Mouse (Mus musculus) fat pad, adult 2 months (tissue): ENCODE results near the gene Ldb2.

Experiments
- DNase-seq: peaks from one replicate; pipeline ENCODE4 v3.0.0-alpha.2; 2011; ENCODE audit warnings: low read depth, low spot score; ENCODE audit errors: extremely low read depth

Gene Ldb2

DNA sequence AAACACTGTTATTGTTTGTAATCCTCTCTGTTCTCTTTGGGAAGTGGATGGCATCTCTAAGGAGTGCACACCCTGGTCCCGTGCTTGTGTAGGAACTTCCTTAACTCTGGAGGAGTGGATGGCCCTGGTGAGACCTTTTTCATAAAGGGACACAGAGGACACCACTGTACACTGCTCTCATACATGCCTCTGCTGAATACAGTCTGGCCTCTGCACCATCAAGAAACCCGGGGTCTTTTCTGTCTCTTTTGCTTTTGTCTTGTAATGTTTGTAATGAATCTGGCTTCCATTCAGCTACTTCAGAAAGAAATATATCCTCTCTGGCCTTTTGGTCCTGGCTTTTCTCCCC is 152.7 kb downstream of the Ldb2 start:
- DNase-seq, result no peak

DNA sequence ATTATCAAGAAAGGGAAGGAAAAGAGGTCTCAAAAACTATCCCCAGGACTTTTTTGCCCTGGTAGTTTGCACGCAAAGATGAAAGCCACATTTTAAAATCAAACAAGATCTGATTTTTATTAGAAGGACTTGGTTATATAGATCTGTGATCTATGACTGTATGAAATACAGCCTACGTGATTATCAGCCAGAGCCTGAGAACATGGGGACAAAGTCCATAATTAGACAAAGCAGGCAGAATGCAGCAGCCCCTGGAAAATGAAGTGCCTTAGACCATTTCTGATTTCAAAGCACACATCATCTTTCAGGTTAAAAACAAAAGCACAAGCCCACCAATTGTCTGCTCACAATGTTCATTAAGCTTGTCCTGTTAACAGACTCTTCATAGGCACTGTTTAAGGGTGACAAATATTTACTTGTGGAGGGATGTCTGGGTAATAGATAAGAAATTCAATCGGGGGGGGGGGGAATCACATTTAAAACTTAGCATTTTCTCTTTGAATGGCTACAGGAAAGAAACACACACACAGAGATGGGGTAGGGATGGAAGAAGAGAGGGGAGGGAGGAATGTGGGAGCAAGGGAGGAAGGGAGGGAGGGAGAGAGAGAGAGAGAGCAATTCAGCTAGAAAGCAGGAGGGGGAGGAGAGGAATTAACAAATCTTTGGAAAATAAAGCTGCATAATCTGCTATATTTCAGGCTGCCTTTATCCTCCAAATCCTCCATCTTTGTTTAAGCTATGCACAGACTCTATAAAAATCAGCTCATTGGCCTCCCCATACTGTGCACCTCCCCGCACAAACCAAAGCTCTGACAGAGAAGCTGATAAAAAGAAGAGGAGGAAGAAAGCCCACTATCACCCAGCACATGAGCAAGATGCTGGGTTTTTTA is 153.3 kb downstream of the Ldb2 start:
- DNase-seq, result no peak

DNA sequence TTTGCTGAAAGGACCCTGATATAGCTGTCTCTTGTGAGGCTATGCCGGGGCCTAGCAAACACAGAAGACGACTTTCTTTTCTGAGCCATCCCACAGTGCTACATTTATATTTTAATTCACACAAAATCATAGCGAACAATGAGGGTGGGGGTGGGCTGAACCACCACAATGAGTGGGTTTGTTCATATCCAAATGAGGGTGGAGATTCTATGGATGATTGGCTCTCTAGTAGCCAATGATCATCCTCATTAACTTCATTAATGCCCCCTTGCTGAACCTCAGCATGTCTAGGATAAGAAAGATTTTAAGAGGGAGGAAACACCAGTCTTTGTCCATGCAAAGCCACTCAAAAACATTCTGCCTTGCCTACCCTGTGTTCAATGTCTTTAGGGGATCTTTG is 156.4 kb downstream of the Ldb2 start:
- DNase-seq, result no peak

DNA sequence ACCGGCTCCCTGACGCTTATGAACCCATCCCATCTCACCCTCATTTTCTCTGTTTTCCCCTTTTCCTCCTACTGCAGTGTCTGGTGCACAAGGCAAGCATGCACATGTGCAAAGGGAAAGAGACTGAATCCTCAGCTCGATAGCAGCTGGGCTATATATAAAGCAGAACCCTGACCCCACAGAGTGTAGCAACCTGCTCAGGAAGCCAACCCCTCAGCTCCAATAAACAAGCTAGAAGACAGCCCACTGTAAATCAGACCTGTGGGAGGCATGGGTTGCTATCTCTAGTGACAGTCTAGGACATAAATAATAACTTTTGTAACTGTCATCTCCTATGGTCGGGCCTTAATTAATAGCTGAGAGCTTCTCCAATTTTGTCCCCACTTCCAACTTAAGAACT is 158.4 kb downstream of the Ldb2 start:
- no peak for DNase-seq

DNA sequence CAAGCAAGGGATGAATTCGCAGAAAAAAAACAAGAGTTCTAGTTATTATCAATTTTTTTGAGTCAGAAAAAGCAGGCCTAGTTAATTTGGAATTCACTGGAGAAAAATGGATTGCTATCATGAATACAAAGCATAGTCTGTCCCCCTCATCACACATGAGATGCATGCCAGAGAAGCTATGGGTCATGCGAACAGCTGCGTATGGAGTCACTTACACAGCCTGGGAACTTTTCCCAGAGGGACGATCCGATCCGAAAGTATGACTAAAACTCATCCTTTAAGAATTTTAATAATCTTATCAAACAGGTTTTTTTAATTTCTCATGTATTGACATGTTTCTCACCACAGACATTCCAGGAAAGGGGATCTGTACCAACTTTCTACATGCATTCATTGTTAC is 163.9 kb downstream of the Ldb2 start:
- no peak for DNase-seq

DNA sequence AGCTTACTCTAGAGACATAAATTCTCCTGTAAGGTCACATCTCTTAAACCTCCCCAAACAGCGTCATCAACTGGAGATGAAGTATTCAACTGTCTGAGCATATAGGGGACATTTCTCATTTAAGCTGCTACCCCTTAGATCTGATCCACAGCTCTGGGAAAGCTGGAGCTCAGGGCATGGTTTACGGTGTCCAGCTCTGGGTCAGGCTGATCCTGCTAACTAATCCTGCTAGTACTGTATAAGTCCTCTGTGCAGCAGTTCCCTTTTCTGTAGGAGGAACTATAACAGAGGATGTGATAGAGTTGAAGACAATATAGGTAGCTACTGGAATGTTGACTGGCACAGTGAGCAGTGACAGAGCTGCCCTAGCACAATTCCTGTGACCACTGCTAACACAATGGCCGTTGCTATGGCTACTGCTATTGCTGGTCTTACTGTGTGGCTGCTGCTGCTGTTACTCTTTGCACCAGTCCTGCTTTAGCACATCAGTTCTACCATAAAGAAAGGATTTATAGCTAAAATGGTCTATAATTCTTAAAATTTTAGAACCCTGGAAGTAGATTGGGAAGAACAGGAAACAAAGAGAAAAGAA is 170.3 kb downstream of the Ldb2 start:
- no peak for DNase-seq

GRCm38 (mm10) chr5:44627487-44627886 is 172.0 kb downstream of the Ldb2 start:
- no peak for DNase-seq

DNA sequence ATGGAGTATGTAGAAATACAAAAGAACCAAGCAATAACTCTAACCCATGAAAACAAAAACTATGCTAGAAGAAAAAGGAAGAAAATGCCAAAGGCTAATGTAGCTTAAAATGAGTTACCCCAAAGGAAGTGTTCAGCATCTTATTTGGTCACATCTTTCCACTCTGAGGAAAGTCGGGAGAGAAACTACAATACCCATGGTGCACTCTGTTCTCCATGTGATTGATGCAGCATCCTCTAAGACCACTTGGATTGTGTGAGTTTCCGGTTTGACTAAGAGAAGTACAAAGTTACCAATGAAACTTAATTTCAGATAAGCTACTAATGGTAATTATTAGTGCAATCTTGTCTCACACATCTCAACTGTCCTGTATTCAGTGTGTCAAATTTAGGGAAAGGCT is 172.6 kb downstream of the Ldb2 start:
- no peak for DNase-seq

DNA sequence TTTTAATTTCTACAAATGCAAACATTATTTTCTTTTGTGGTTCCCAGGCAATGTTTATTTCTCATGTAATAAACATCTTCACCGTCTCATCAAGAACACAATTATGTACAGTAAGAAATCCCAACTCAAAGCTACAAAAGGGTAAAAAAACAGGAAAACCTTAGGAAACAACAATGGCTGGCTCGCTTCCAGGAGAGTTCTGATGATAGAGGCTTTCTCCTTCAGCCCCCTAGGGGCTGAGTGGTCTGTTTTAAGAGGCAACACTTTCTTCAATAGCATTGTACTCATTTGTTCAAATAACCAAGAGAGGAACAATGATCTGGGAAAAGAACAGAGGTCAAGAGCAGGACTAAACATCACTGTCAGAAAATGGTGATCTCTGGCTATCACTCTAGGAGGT is 173.4 kb downstream of the Ldb2 start:
- DNase-seq, result no peak

GRCm38 (mm10) chr5:44615677-44616076 is 183.8 kb downstream of the Ldb2 start:
- DNase-seq, result no peak

DNA sequence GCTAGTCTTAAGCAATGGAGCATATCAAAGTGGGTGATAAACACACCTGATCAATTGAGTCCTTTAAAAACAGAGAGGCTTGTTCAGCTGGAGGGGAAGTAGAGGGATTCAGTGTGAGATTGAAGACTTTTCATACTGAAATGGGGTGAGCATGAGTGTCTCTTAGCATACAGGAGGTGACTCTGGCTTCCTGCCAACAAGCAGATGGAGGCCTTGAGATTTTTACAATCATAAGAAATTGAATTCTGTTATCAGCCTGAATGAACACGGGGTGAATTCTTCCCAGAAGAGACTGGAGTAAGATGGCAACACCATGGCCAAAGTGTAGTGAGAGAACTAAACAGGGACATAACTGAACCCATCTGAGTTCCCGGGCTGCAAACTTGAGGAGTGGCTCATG is 190.6 kb downstream of the Ldb2 start:
- no peak for DNase-seq

- DNase-seq, result no peak
Observed at GRCm38 (mm10) chr5:44601340-44601739, 198.1 kb downstream of the Ldb2 start.

DNA sequence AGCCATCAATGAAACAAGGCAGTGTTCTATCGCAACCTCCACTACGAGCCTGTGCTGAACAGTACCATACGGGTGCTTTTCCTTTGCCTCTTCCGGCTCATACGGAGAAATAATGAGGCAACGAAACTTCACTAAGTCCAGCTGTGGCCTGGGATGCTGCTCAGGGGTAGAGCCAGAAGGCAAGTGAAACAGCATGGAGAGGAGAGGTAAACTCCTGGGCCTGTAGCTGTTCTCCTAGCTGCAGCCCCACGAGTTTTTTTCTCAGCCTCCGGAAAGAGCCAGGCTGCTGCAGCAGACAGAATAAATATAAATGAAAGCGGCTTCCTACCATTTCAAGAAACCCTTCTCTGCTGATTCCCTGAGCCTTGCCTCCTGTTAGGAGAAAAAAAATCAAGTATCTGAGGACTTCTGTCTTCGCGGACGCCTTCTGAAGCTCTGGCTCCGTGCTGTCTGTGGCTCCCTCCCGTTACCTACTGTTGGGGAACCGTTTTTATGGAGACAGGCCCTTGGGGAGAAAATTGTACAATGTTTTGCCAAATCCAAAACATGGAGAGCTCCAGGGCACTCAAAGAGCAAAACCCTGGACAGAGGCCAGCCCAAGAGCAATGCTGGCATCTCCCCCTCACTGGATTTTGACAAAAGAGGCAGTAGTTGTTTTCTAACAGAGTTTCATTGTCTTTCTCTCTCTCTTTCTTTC is 205.8 kb downstream of the Ldb2 start:
- DNase-seq, result no peak

- DNase-seq, result no peak
Observed at GRCm38 (mm10) chr5:44590750-44591149, 208.7 kb downstream of the Ldb2 start.

- DNase-seq, result no peak
Observed at GRCm38 (mm10) chr5:44589318-44589717, 210.2 kb downstream of the Ldb2 start.

GRCm38 (mm10) chr5:44586571-44586970 is 212.9 kb downstream of the Ldb2 start:
- DNase-seq, result no peak

DNA sequence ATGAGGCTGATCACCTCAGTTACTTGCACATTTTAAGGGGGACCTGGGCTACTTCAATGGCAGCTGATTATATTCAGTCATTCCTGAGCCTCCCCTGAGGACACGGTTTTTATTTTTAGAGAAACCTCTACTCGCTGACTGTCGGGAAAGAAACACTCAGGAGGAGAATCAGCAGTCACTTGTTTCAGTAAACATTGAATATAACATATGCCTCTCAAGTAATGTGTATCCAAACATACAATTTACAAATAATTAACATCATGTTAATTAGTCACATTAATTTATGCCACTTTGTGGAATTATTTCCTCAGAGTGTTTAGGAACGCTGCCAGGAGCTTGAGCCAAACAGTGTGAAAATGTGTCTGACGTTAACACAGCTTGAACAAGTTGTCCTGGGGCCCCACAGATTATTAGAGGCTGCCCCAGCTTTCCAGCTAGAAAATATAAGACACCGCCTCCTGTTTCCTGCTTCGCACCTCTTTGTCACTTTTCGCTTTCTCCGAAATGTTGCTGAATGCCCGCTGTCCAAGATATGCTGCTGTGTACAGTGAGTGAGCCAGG is 219.5 kb downstream of the Ldb2 start:
- no peak for DNase-seq

DNA sequence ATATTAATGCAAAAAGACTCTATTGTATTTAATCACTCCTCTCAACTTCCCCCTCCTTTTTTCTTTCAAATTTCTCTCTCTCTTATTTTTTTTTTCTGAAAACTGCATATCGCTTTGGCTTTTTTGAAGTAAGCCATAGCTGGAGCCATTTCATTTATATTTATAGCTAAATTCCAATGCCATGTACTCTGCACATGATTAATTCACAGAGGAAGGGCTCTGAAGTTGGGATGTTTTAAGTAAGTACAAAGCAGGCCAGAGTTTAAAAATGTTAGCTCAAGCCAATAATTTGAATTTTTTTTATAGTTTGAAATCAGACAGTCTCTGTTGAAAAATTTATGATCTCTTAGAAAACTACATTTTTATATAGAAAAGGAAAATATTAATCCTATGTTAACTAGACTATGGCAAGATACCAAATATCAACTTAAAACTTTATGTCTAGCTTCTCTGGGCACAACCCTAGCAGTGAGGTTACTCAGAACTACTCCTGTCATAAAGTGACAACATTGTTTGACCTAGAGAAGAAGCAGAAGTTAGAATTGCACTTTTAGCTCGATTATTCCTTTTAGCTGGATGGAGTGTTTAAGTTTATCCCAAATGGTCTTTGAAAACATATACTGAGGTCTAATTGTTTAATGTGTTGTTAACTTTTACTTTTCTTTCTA is 222.7 kb downstream of the Ldb2 start:
- DNase-seq, result no peak

DNA sequence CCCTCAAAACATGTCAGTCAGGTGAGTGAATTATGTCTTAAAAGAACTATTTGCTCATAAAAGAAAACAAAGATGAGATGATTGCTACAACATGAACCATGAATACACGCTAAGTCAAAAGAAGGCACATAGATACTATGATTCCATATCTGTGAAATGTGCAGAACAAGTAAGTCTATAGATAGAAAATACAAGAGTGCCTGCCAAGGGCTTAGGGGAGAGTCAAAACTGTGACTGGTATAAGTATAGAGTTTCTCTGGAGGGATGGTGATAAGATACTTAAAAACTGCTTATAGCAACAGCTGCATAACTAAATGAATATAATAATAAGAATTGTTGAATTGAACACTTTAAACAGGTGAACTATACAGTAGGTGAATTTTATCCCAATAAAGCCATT is 224.8 kb downstream of the Ldb2 start:
- DNase-seq, result no peak

DNA sequence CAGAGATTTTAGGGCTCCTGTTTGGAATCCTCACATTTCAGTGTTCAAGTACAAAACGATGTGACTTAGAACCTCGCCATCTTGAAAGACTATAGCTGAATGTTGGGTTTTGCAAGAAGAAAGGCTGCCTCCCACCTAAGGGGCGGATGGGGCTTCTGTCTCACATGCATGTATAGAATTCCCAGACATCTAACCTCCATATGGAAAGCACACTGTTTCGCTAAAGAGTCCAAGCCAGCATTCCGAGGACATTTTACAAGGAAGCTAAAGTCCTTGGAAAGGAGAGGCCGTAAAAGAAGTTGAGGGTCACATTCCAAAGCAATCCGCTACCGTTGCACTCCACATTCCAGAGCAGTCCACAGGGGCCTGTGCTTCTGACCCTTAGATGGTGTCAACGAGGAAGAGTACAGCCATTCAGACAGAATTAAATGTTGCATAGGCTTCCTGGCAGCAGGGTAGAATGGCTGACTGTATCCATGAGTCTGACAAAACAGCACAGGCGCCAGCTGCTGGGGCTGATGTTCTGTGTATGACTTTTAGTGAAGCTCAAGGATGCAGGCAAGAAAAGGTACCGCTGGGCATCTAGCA is 245.6 kb downstream of the Ldb2 start:
- DNase-seq, result no peak

DNA sequence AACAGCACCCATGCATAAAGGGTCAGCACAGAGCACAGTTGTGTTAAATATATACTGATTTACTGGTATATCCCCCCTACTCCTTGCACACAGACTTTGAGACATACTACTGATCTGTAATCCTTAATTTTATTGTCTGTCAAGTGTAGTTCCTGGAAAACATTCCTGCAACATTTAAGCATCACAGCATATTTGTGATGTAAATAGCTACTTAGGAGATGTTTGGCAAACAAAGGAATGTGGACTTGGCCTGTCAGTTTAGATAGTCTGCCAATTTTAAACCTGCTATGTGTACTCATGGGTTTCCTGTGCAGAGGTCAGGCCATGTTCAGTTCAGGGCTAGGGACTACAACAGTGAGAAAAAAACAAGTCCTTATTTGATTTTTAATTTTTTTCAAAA is 246.3 kb downstream of the Ldb2 start:
- DNase-seq, result no peak
